Mouse (Mus musculus): ENCODE results near the gene Shmt2.

- TF ChIP-seq CTCF (IDR thresholded peaks at IDR 0.05; ENCODE audit: insufficient read depth, low read length) = no peak
- TF ChIP-seq POLR2A (IDR thresholded peaks at IDR 0.05; ENCODE audit: borderline replicate concordance, extremely low read depth, low read depth, low read length) = no peak
Measured at GRCm38 (mm10) chr10:127526681-127527080, 4.4 kb upstream of the Shmt2 start.
